Mouse (Mus musculus): ENCODE measurements around the gene Smyd1. TPM values are rescaled to one million over a fixed set of nuclear protein-coding genes. Genes with fewer than 3 reads are reported as not detected.
"Not testable (repeated sequence)": the region's sequence is repeated elsewhere in the genome, so short reads cannot be mapped to it uniquely, and the experiment has no call there.

The Smyd1 gene
- total RNA-seq, 2 experiments from 2014 or later = 2.7 to 6.3 TPM

DNA sequence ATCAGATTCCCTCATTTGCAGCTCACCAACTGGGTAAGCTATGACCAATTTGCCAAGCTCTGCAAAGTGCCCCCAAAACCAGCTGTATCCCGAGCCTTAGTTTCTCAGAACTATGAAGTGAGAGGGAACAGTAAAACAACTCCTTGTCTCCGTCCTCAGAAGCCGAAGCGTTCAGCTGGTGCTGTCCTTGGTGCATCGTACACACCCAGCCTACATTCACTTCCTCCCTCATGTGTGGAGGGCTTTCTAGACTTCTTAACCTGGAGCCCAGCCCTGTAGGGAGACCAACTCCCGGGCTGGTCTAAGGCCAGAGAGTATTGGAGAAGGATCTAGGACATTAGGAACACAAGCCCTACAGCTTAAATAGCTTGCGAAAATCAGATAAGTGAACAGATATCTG lies 8.5 kb upstream of the Smyd1 start:
- DNase-seq (ENCODE audit: low spot score in 2 of 2) = no peak

DNA sequence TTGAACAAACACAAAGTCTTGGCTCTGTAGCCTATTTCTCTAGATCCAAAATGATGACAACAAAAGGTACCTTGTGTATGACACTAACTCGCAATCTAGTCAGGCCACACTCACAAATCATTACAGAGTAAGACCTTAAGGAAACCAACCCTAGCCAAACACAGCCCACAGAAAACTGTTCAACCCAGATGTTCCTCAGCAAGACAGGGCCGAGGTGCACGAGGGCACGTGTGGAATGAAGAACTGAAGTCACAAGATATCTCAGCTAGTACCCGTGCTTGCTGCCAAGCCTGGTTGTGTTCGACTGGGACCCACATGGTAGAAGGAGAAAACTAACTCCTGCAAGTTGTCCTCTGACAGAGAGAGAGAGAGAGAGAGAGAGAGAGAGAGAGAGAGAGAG lies 7.8 kb upstream of the Smyd1 start:
- no peak for DNase-seq (ENCODE audit: low spot score in 2 of 2)

DNA sequence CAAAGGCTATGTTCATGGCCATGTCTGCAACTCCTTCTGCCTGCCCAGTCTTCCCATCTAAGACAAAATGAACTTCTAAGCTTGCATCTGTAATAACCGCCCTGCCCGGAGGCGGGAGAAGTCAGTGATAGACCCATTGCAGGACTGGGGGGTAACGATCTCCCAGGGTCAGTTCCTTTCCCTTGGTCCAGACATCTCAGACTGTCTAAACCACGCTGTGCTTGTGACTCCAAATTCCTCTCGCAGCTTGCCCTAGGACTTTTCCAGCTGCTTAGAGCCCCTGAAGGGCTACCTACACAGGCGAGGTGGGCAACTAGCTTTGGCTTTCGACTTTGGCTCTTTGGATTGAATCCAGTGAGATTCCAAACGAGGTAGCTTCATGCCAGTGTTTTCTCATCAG lies 2.8 kb upstream of the Smyd1 start:
- no peak for DNase-seq (ENCODE audit: low spot score in 2 of 2)

DNA sequence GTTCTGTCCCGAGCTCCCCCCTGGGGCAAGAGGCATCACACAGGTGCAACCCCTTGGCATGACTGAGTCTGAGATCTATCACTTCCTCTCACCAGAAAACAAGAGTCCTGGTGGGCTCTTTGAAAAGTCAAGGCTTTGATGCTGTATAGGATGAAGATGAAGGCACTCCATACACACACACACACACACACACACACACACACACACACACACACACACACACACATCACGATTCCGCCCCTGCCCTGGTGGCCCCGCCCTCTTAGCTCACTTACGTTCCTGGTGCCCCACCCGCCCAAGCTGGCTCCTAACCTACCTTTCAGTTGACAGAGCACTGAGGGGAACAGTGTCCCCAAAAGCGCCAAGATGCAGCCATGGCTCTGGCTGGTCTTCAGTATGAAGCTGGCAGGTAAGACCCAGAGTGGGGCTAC lies 473 bp upstream of the Smyd1 start, which contains the start of gene Cd8b1:
Cd8b1 (plus strand) TSS at position 298 of the 431 bp plus-strand sequence.
- DNase-seq (ENCODE audit: low spot score in 2 of 2) = no peak

DNA sequence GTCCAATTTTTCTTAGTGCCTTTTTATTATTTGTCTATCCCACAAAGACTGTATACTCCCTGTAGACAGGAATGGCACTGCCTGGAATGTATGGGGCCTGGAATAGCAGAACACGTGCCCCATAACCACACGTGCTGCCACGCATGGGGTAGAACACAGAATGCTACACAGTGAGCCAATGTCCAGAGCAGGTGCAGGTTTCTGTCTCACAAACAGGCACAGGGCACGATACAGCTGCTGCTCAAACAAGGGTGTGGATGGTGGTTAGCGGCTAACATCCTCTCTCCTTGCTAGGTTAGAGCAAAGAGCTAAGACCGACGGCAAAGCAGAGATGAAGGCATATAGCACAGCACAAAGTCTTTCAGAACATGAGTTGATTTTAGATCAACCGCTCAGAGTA lies 14.5 kb downstream of the Smyd1 start:
- DNase-seq (ENCODE audit: low spot score in 2 of 2) = no peak

DNA sequence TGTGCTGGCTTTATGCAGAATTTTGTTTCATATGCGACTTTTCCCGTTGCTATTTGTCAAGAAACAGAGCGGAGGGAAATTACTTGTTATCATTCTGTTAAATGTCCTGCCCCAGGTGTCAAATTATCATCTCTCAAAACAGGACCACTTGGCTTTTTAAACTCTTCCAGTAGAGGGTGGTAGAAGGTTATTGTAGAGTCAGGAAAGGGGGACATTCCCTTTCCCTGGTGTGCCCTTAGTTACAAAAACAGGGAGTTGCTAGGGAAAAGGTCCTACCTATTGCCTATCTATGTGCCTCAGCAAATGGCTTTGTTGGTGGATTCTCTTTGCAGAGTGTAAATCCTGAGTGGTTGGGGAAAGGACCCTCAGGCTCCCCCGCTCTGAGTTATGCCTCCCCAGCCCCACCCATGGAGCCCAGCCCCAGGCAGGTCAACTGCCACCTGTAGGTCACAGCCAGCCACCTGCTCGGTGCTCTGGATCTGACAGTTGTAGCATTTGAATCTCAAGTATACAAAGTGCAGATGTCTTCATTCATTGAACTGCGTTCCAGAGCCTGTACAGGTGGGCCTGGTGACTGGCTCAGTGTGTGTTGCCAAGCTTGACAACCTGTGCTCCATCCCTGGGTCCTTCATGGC lies 19.8 kb downstream of the Smyd1 start:
- DNase-seq (ENCODE audit: low spot score in 2 of 2) = no peak

DNA sequence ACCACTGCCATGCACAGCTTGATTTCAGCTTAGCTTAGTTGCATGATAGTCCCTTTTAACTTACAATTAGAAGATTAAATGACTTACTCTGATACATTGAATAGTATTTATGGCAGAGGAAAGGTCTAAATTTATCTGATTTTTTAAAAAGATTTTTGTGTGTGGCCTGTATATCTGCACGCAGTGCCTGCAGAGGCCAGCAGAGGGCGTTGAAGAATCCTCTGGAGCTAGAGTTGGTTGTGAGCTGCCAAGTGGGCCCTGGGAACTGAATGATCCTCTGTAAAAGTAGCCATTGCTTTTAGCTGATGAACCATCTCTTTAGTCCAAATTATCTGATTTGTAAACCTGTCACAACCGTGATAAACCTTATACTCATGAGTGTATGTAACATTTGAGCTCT lies 23.3 kb downstream of the Smyd1 start:
- no peak for DNase-seq (ENCODE audit: low spot score in 2 of 2)

DNA sequence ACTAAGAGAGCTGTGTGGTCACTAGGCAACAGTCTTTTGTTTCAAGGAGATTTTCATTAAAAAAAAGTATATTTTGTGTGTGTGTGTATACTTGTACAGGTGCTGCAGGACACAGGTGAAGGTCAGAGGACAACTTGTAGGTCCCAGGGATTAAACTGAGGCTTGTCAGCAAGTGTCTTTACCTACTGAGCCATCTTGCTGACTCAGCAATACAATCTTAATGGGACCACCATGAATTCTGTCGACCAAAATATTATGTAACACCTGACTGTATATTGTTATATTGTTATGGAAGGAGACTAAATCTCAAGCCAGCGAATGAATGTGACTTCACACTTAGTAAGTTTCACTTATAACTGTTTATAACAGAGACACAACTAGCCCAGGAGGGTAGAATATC lies 24.0 kb downstream of the Smyd1 start:
- no peak for DNase-seq (ENCODE audit: low spot score in 2 of 2)

DNA sequence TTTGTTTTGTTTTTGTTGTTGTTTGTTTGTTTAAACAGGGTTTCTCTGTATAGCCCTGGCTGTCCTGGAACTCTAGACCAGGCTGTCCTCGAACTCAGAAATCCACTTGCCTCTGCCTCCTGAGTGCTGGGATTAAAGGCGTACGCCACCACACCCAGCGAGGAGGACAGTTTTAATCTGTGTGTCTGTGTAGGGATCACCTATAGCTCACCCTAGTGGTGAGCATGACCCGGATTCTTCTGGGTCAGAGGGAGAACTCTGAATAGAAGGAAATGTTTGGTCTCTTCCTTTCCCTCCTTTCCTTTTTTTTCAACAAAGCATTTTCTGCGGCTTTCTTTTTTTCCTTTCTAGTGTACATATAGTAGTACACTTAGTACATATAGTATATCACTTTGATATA lies 26.7 kb downstream of the Smyd1 start:
- DNase-seq (ENCODE audit: low spot score in 2 of 2) = no peak

DNA sequence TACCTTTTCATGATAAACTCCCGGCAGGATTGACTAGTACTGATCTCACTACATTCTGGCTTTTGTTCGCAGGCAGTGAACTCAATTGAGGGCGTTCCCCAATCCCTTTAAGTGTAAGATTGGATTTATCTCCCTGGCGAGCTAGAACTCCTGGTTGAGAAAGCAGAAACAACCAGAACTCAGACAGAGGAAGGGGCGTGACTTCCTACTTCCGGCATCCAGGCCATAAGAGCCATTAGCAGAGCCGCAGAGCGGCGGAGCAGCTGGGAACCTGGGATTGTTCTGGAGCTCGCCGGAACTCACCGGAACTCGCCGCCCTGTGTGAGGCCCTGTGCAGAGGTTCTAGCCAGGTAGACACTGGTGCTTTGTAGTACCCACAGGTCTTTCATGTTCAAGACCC lies 28.5 kb downstream of the Smyd1 start:
- DNase-seq (ENCODE audit: low spot score in 2 of 2) = no peak

DNA sequence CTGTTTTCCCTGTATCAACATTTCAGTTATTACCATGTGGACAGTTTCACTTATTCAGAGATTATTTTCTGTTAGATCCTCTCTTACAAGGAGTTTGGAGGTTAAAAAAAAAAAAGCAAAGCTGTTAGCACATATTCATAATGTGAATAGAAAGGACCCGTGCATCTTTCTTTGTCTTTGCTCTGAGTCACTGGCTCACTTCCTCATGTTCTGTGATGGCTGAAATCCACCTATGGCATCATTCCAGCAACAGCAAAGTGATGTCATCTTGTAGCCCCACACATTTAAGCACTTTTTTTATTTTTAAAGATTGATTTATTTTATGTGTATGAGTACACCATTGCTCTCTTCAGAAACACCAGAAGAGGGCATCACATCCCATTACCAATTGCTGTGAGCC lies 42.6 kb downstream of the Smyd1 start:
- no peak for DNase-seq (ENCODE audit: low spot score in 2 of 2)

DNA sequence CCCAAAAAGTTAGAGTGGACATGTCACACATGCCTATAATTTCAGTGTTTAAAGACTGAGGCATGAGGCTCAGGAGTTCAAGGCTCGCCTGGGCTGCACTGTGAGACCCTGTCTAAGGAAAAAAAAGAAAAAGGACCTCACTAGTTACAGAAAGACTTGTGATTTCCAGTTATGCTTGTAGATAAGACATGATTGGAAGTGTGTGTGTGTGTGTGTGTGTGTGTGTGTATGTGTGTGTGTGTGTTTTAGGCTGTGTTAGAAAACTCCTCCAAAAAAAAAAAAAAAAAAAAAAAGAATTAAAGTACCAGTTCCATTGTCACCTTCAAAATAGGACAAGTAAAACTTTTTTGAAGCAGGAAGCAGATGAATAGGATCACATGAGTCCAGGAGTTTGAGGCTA lies 47.4 kb downstream of the Smyd1 start:
- DNase-seq (ENCODE audit: low spot score in 2 of 2) = no peak

DNA sequence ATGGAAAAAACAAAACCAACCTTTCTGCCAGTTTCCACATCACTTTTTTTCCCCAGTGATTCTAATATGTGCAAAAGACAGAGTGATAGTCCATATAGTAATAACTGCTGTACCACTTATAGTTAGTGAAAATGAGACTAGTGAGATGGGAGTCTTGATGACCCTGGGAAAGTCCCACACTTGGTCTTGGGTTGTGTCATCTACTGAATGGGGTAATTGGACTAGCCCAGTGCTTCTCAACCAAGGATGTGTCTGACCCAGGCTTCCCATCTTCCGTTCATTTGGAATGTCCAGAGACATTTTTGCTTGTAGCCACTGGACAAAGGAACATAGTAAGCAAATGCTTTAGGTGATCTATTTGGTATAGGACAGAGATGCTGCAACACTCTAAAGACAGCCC lies 48.3 kb downstream of the Smyd1 start:
- DNase-seq (ENCODE audit: low spot score in 2 of 2) = no peak

DNA sequence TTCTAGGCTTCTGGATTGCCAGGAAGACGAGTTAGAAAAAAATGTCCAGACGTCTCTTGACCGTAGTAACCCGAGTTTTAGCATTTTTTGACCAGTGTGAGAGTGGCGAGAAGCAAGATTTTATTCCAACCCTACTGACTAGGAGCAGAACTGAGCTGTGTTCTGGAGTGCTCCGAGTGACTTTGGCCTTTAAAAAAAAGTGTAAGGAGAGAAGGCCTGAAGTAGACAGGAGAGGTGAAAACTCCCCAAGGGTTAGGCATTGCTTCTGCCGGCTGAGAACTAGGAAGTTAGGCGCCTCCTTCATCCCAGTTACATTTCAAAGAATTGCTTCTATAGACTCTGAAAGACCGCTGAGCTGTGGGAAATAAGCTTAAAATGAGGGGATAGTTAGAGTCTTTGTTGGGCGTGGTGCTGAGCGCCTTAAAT lies 49.7 kb downstream of the Smyd1 start:
- DNase-seq (ENCODE audit: low spot score in 2 of 2) = no peak

DNA sequence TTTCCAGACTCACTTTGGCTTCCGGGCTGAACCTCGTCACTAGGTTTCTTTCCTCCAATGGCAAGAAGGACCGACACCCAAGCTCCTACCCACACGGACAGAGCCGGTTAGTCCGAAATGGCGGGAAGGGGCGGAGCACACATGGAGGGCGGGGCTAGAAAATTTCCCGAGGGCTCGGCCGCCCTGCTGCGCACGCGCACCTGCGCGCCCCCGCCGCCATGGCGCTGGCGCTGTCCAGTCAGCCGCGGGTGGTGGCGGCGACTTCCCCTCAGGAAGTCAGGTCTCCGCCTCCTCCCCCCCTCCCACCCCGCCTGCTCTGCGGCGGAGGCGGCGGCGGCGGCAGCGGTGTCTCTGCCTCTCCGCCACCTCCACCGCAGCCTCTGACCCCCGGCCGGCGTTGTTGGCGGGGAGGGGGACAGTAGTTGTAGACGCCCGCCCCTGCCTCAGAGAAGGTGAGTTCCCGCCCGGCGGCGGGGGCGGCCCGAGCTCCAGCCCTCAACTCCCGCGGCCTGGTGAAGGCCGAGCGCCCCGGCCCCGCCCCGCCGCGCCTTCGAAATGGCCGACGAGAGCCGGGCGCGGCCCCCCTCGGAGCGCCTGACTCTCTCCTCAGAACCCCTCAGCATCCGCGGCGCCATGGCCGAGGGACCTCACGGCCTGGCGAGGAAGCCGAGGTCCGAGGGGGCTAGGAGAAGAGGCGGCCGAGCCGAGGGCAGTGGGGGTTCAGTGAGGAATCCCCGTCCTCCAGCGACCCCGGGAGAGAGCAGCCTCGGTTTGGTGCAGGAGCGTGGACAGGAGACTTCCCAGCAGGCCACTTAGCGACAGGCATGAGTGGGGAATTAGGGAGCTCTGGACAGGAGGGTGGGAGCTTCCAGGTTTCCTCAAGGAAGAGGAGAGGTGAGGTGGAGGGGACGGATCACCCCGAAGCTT lies 50.4 kb downstream of the Smyd1 start, which contains the start of gene Krcc1:
Krcc1 (plus strand) TSS at position 289 of the 927 bp plus-strand sequence.
- DNase-seq (ENCODE audit: low spot score in 2 of 2) = peak; percentile 93 to 95

DNA sequence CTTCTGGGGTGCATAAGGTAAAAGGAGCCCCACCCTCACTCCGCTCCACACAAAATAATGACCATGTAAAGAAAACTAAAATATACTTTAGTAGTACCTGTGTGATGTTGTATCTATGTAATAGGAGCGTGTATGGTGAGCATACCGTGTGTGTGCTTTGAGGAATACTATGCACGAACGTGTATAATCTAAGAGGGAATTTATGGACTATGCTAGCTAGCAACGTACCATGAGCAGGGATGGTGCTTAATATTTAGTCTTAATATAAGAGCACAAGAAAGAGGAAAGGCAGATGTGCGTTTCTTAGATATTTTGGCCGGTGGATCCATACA lies 51.0 kb downstream of the Smyd1 start:
- DNase-seq (ENCODE audit: low spot score in 2 of 2) = no peak

DNA sequence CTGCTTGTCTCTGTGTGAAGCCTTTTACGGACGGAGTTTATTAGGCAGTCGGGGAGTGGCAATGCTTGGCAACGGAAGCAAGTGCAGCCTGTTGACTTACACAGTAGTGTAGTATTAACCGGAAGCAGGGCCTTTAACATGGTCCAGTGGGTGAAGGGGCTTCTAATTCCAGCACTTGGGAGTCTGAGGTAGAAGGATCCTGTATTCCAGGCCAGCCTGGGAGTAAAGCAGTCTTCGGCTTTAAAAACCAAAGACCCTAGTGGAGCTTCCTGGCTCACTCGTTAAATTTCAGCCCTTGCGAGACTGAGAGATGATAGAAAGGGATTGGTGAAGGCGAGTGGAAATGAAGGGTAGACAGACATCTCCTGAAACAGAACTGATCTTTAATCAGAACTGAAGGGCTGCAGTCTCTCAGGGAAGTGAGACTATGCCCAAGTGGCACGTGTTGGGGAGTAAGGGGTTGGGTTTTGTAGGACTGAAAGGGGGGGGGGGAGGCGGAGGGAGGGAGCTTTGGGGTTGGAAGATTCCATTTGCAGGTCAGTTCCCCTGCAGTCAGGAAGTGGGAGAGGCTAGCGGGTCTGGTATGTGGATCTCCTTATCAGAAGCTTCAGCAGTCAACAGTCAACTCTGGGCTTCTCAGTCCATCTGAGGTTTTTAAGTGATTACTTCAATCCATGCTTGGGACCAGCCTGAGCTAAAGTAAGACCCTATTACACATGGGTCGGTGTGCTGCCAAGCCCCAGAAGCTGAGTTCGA lies 51.6 kb downstream of the Smyd1 start:
- DNase-seq (ENCODE audit: low spot score in 2 of 2) = peak in 1 of 2 experiments; percentile 6

DNA sequence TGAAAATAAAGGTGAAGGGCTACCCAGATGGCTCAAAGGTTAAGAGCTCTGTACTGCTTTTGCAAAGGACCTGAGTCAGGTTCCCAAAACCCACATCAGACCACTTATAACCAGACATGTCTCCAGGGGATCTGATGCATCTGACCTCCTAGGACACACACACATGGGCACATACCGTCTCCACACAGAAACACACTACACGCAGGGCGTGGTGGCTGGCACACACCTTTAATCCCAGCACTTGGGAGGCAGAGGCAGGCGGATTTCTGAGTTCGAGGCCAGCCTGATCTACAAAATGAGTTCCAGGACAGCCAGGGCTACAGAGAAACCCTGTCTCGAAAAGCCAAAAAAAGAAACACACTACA lies 52.4 kb downstream of the Smyd1 start:
- not testable (repeated sequence) for DNase-seq (ENCODE audit: low spot score in 2 of 2)

DNA sequence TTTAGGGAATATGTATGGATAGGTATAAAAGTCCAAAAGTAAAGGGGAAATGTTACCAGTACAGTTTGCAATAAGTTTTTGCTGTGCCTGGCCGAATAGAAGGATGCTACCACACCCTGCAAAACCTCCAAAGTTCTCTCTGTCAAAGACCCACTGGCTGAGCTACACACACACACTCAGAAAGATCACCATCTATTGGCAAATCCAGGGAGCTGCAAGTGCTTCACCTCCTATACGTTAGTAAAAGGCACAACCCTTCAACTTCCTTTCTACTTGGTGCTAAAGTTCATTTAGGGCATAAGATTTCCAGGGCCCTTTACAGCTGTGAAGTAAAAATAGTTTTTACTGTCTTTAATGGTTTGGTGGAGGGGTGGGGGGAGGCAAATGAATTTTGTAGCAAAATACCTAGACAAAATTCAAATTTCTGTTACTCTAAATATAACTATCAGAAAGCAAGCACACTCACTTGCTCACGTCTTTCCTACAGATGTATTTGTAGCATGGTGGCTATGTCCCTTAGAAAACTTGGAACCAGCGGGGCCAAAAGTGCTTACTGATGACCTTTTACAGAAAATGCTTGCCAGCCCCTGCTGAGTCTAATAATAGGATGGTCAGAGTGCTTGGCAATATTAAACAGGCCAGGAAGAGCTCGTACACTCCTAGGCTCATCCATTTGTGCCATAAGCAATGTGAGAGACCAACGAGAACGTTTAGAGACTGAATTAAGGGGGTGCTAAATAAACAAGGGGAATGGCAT lies 52.9 kb downstream of the Smyd1 start:
- no peak for DNase-seq (ENCODE audit: low spot score in 2 of 2)

DNA sequence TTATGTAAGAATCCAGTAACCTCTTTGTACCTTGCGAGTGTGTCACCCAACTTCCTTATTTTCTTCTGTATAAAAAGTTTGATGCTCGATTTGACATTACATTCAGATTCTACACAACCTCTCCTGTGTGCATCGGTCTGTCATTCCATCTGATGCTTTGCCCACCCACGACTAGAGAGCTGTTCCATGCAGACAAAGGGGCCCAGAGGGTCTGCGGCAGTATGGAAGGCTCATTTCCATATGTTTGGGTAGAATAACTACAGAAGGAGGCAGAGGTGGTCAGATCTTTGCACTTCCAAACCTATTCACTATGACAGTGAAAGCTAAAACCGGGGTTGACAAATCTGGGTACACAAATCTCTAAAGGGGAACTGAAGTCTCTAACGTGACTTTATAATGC lies 54.4 kb downstream of the Smyd1 start:
- not testable (repeated sequence) for DNase-seq (ENCODE audit: low spot score in 2 of 2)
